Mouse (Mus musculus) adrenal gland, postnatal 10 days (tissue): ENCODE data around the gene Rnf8. TPM values are rescaled to one million over a fixed set of nuclear protein-coding genes. Genes with fewer than 3 reads are reported as not detected.

ENCODE experiments used
- DNase-seq: peaks from one replicate; pipeline ENCODE4 v3.0.0; 2021; ENCODE audit warnings: mixed read lengths
- microRNA-seq: library from miRNA; unstranded; fragments of <30 nt; microRNA quantifications from one replicate; pipeline ENCODE4 v1.2.0, GENCODE M21; 2021
- total RNA-seq, 2 experiments: library from RNA; stranded (reverse); gene quantifications; 2 replicates each; pipeline ENCODE4 v1.2.3; 2021

Gene Rnf8
- total RNA-seq, 2 experiments from 2014 or later: 43.1 to 50.7 TPM

- DNase-seq: no peak
These were observed 66.3 kb downstream of the Rnf8 start for GRCm38 (mm10) chr17:29680921-29681320.

- no peak for DNase-seq
These were observed 67.1 kb downstream of the Rnf8 start for GRCm38 (mm10) chr17:29681669-29682068.

- DNase-seq: no peak
These were observed 67.7 kb downstream of the Rnf8 start for GRCm38 (mm10) chr17:29682261-29682660.

GRCm38 (mm10) chr17:29683127-29683526, 68.5 kb downstream of the Rnf8 start:
- no peak for DNase-seq

- no peak for DNase-seq
These were observed 69.7 kb downstream of the Rnf8 start for GRCm38 (mm10) chr17:29684275-29684674.

GRCm38 (mm10) chr17:29686771-29687170, 72.2 kb downstream of the Rnf8 start:
- no peak for DNase-seq

DNA sequence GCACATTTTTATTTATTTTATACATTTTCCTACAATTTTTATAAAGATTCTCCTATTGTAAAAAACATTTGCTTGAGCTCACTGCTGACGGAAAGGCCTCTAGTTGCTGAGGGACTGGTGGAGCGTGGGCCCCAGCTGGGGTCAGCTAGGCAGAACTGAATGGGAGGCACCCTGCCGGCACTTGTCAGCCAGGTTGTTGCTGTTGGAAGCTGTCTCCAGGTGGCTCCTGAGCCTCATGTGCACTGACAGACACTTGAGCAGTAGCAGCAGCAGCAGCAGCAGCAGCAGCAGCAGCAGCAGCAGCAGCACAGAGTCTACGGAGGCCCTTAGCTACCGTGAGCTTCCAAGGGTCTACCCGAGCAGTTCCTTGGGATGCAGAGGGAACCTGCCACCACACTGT, 72.8 kb downstream of the Rnf8 start:
- no peak for DNase-seq

DNA sequence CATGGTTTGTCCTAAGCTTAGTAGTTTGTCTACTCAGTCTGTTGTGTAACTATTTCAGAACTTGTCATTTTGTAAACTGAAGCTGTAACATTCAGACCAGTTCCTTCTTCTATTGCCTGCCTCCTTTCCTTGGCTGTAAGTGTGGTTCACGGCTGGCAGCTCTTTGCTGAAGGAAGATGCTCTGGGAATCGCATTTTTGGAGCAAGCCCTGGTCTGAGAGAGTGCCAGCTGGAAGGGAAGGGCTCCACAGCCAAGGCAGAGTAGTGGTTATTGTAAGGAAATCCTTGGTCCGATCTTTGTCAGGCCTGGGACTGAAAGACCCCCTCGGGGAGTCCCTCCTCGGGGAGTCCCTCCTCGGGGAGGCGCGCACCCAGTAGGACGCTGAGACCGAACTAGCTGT, 74.0 kb downstream of the Rnf8 start:
- DNase-seq: no peak

- no peak for DNase-seq
These were observed 75.7 kb downstream of the Rnf8 start for GRCm38 (mm10) chr17:29690257-29690656.

DNA sequence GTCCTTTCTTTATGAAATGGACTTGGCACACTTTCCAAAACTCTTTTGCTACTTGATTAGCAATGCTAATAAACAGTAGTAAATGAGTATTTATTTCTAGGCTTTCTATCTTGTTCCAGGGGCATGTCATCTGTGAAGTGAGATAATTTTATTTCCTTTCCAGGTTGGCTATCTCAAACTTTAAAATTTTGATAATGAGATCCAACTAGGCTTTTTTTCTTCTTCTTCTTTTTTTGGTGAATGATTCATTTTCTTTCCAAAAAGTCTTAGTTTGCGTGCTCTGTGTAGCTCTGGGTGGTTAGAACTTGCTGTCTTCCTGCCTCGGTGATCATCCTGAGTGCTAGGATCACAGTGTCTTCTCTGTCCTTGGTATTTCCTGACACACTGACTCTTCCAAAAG, 78.2 kb downstream of the Rnf8 start:
- no peak for DNase-seq

DNA sequence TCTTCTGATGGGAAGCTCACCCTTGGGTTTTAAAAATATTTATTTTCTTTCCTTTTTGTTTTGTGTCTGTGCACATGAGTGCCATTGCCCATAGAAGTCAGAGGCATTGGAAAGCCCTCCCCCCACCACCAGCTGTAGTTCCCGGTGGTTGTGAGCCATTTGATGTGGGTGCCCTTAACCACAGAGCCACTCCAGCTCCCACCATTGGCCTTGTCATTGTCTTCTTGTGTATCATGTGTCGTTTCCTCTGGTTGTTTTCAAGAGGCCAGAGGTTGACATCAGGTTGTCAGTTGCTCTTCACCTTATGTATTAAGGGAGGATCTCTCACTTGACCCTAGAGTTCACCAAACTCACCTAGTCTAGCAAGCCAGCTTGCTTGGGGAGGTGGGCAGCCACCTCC, 79.0 kb downstream of the Rnf8 start:
- DNase-seq: no peak

DNA sequence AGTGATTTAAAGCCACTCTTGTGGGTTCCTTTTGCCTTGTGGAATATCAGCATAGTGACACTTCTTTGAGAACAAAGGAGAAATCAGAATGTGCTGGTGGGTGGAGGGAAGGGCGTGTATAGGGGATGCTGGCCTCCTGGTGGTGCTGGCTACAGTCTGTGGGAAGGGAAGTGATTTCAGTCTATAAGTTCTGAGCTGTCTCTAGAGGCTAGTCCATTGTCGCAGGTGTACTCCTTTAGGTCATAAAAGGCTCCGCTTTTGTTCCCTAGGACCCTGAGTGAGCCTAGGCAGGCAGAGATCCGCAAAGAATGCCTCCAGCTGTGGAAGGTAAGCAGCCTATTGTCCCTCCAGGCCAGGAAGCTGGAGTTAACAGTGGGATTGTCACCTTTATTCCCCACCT, 79.9 kb downstream of the Rnf8 start:
- DNase-seq: no peak

Small RNA genes within 50 kb of the gene (microRNA-seq; reads per million reads assigned to microRNA genes)
- not detected for gene Mir7667

Other genes starting within 250 kb of the Rnf8 start
- 100 to 1,000 TPM in 1 of 2 experiments, 10 to 100 TPM in 1; 73.4 to 104 TPM for gene Pim1, start 124.0 kb upstream of the Rnf8 start, total RNA-seq
- not detected for gene Gm17657, start 65.2 kb upstream of the Rnf8 start, total RNA-seq
- 10 to 100 TPM; 19.7 to 20.3 TPM for gene Tbc1d22b, start 65.0 kb upstream of the Rnf8 start, total RNA-seq
- gene Tmem217, start 62.4 kb upstream of the Rnf8 start, total RNA-seq: not detected
- gene Gm28043, start 86 bp downstream of the Rnf8 start, total RNA-seq: 1 to 10 TPM; 2.3 to 4.6 TPM
- gene Cmtr1, start 45.8 kb downstream of the Rnf8 start, total RNA-seq: 10 to 100 TPM; 52.4 to 99.0 TPM
- gene Ccdc167, start 102.3 kb downstream of the Rnf8 start, total RNA-seq: 10 to 100 TPM; 12.7 to 17.2 TPM